Mouse (Mus musculus) bone marrow macrophage, adult 2 months (primary cell): ENCODE results near the gene Bckdk. TPM values are rescaled to one million over a fixed set of nuclear protein-coding genes. Genes with fewer than 3 reads are reported as not detected.
"Not testable (repeated sequence)": the region's sequence is repeated elsewhere in the genome, so short reads cannot be mapped to it uniquely, and the experiment has no call there.

Source experiments
- H3K27ac ChIP-seq: 2 replicates; pipeline ENCODE4 v1.5.1; 2012; ENCODE audit warnings: low read depth, low read length; ENCODE audit not compliant: insufficient read depth
- H3K4me1 ChIP-seq: 2 replicates; pipeline ENCODE4 v1.6.1; 2012; ENCODE audit warnings: low read length; ENCODE audit not compliant: control insufficient read depth, insufficient read depth
- H3K4me3 ChIP-seq: 2 replicates; pipeline ENCODE4 v1.5.1; 2012; ENCODE audit warnings: mild to moderate bottlenecking, low read length, moderate library complexity; ENCODE audit not compliant: insufficient read depth
- CTCF ChIP-seq: IDR thresholded peaks from 2 replicates; pipeline ENCODE4 v1.5.1; 2012; ENCODE audit warnings: low read depth, mild to moderate bottlenecking, low read length, moderate library complexity
- POLR2A ChIP-seq: IDR thresholded peaks from 2 replicates; pipeline ENCODE4 v1.6.1; 2012; ENCODE audit warnings: mild to moderate bottlenecking, low read depth, low read length, borderline replicate concordance
- polyA plus RNA-seq: library from polyadenylated mRNA; stranded (reverse); fragments of >200 nt; gene quantifications from 2 replicates; pipeline ENCODE4 v1.2.4, GENCODE M21; 2012; ENCODE audit not compliant: missing spikeins, insufficient read depth, insufficient read length

Gene Bckdk
- polyA plus RNA-seq, 1 experiment, result 73.8 TPM

DNA sequence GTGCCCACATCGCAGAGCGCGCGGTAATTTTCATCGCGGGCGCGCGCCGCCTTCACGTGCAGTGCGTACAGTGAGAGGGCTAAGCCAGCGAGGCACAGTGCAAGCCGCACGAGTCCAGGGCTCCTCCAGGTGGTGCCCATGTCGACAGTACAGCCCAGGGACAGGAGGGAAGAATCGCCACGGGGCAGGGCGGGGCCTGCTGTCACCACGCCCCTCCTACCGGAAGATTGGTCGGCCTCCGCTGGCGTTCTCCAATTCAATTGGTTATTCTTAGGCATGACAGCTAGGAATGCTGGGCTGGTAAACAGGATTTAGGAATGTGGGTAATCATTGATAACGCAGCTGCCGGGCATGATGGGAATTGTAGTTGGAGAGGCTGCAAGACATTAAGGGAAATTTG, 8.4 kb upstream of the Bckdk start, which contains the start of the genes Gm21974 and Vkorc1:
Gm21974 (minus strand) TSS at position 13 of the 400 bp plus-strand sequence.
Vkorc1 (minus strand) TSS at position 176 of the 400 bp plus-strand sequence.
- H3K4me3 ChIP-seq, result peak within 1 kb of the TSS; percentile 96
- no peak for TF ChIP-seq POLR2A
- no peak for TF ChIP-seq CTCF
- peak within 1 kb of the TSS; percentile 13; the same call in 1 of the 2 replicates for H3K27ac ChIP-seq
- peaks cover 15% of the 10 kb centered on the region for H3K4me1 ChIP-seq

DNA sequence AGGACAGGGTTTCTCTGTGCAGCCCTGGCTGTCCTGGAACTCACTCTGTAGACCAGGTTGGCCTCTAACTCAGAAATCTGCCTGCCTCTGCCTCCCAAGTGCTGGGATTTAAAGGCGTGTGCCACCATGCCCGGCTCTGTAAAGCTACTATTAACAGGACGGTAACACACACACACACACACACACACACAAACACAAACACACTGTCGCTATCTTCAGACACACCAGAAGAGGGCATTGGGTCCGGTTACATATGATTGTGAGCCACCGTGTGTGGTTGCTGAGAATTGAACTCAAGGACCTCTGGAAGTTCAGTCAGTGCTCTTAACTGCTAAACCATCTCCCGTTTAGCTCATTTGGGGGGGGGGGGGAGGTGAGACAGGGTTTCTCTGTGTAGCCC, 8.0 kb upstream of the Bckdk start:
- H3K27ac ChIP-seq, result not testable (repeated sequence)
- peak overlapping the region; percentile 43 for H3K4me3 ChIP-seq
- peaks cover 15% of the 10 kb centered on the region for H3K4me1 ChIP-seq

DNA sequence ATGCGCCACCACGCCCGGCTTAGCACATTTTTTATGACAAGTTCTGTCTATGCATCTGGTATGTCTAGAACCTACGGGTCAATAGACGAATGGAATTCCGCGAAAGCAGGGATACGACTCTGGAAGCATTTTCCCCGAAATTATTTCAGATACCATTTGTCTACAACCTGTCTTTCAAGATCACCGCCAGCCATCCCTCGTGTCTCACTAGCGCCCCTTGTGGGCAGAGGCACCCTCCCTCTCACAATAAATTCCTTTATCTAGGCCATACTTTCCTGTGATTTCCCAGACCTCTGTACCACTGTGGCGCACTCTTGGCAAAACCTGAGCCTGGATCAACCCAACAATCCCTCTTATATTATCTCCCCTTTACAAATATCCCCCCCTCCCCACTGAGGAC, 7.5 kb upstream of the Bckdk start:
- Histone ChIP-seq H3K27ac (no peak overlapping the region), H3K4me1 (peaks cover 15% of the 10 kb centered on the region), H3K4me3 (no peak overlapping the region)
- peak; percentile 50 for TF ChIP-seq CTCF
- no peak for TF ChIP-seq POLR2A

DNA sequence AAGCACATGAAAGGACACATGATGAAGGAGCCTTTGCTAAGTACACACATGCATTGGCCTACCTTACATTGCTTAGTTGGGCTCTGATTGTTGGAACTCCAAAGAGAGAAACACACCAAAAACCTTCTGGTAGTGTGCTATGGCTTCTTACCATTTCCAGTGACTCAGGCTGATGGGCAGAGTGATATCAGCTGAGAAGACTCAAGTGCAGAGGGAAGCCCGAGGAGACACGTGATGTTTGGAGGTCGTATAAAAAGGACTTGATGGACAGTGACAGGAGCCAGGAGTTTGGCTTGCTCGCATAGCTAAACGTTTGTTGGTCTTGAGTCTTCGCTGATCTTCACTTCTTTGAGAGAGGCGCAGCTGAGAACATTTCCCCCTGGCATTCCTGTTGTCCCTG, 6.3 kb upstream of the Bckdk start:
- no peak overlapping the region for H3K4me3 ChIP-seq
- no peak overlapping the region for H3K27ac ChIP-seq
- TF ChIP-seq CTCF (no peak), POLR2A (no peak)
- H3K4me1 ChIP-seq, result peaks cover 15% of the 10 kb centered on the region

DNA sequence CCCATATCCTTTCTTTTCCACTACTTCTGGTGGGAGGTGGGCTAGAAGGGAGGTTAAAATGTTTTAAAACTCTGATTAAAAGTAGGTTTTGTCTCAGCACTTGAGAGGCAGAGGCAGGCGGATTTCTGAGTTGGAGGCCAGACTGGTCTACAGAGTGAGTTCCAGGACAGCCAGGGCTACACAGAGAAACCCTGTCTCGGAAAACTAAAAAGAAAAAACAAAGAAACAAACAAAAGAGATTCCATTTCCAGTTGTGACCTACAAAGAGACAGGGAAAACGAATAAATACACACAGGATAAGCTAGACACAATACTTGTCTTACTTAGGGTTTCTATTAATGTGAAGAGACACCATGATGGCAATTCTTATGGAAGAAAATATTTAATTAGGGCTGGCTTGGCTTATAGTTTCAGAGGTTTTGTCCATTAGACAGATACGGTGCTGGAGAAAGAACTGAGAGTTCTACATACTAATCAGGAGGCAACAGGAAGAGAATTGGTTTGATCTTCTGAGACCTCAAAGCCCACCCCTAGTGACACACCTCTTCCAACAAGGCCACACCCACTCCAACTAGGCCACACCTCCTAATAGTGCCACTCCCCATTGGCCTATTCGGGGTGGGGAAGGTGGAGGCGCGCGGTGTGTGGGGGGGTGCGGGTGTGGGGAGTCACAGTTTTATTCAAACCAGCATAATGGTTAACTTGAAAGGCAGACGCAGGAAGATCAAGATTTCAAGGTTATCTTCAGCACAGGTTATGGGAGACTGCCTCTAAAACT, 5.5 kb upstream of the Bckdk start:
- TF ChIP-seq CTCF (no peak), POLR2A (no peak)
- Histone ChIP-seq H3K4me1 (peaks cover 15% of the 10 kb centered on the region), H3K4me3 (no peak overlapping the region), H3K27ac (no peak overlapping the region)

DNA sequence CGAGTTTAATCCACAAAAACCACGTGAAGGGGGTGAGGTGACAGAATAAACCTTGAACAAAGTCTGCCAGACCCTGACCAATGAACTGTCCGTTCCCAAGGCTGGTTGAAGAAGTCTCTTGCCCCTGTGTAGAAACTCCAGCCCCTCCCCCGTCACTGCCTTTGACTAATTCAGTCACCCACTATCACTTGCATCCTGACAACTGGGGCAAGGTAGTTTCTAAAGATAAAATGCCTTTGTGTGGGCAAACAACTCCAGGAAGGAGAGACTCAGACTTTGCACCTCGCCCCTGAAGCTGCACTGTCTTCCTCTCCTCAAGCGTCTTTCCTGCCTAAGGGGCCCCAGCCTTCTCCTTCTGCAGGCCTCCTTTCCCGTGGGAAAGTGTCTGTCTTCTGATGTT, 3.9 kb upstream of the Bckdk start:
- TF ChIP-seq CTCF (no peak), POLR2A (no peak)
- Histone ChIP-seq H3K27ac (no peak overlapping the region), H3K4me3 (no peak overlapping the region), H3K4me1 (peaks cover 14% of the 10 kb centered on the region)

DNA sequence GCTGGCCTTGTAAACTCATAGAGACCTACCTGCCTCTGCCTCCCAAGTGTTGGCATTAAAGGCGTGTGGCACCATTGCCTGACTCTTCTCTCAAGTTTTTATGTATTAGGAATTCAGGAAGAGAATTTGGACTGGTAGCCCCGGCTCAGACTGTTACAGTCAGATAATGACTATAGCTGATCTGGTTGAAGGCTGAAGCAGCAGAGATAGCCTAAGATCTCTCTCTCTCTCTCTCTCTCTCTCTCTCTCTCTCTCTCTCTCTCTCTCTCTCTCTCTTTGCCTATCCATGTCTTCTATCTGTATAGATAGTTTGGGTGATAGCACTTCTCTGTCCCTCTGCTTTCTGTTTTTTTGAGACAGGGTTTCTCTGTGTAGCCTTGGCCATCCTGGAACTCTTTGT, 2.1 kb upstream of the Bckdk start:
- H3K4me1 ChIP-seq, result peaks cover 17% of the 10 kb centered on the region
- H3K27ac ChIP-seq, result no peak overlapping the region
- TF ChIP-seq CTCF (no peak), POLR2A (no peak)
- H3K4me3 ChIP-seq, result no peak overlapping the region

DNA sequence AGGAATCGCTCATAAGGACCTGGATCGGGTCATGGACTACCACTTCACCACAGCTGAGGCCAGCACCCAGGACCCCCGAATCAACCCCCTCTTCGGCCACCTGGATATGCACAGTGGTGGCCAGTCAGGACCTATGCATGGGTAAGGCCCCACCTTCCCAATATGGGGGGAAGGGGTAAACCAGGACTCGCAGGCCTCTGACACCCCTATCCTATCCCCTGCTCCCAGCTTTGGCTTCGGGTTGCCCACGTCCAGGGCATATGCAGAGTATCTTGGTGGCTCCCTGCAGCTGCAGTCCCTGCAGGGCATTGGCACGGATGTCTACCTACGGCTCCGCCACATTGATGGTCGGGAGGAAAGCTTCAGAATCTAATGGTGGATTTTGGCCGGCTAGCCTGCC, 4.1 kb downstream of the Bckdk start:
- H3K27ac ChIP-seq, result no peak overlapping the region
- H3K4me3 ChIP-seq, result no peak overlapping the region
- no peak for TF ChIP-seq POLR2A
- no peak for TF ChIP-seq CTCF
- H3K4me1 ChIP-seq, result peaks cover 13% of the 10 kb centered on the region

DNA sequence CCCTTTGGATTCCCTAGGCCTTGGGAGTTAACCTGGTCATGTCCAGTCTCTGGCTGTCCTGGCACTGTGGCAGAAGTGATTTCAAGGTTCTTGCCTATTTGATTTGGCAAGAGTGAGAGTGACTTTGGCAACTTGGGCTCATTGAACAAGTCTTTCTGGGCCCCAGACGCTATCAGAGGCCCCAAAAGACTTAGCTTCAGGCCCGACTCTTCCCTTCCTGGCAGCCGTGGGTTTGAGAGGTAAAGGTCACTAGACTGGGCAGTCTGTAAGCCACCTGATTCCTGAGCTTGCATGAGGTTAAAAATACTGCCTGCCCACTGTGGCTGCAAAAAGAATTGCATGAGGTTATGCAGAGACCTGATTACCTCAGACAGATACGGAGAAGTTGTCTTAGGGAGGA, 4.8 kb downstream of the Bckdk start:
- Histone ChIP-seq H3K4me1 (peaks cover 15% of the 10 kb centered on the region), H3K4me3 (no peak overlapping the region), H3K27ac (no peak overlapping the region)
- TF ChIP-seq POLR2A, result no peak
- TF ChIP-seq CTCF, result no peak

DNA sequence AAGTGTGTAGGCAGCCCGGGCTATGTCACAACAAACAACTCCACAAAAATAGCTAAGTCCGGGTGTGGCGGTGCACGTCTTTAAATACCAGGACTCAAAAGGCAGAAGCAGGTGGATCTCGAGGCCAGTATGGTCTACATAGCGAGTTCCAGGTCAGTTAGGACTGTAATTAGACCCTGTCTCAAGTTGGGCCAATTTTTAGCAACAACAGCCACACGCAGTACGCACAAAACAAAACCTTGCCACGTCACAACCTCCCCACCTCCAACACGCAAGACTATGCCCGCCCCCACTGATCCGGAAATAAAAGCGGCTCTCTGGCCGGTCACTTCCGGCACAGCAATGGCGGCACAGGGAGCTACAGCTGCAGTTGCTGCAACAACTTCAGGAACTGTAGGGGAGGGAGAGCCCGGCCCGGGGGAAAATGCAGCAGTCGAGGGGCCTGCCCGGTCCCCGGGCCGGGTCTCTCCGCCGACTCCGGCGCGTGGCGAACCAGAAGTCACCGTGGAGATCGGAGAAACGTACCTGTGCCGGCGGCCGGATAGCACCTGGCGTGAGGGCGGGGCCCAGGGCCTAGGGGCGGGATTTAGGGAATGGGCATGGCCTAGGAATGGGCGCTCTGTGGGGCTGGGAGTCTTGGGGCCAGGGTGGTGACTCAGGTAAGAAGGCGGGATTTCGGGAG, 8.4 kb downstream of the Bckdk start, which contains the start of gene Kat8:
Kat8 (plus strand) TSS at position 327 of the 682 bp plus-strand sequence.
- peaks cover 19% of the 10 kb centered on the region for H3K4me1 ChIP-seq
- H3K27ac ChIP-seq, result peak within 1 kb of the TSS; percentile 70
- H3K4me3 ChIP-seq, result peak within 1 kb of the TSS; percentile 92
- TF ChIP-seq CTCF, result no peak
- no peak for TF ChIP-seq POLR2A

DNA sequence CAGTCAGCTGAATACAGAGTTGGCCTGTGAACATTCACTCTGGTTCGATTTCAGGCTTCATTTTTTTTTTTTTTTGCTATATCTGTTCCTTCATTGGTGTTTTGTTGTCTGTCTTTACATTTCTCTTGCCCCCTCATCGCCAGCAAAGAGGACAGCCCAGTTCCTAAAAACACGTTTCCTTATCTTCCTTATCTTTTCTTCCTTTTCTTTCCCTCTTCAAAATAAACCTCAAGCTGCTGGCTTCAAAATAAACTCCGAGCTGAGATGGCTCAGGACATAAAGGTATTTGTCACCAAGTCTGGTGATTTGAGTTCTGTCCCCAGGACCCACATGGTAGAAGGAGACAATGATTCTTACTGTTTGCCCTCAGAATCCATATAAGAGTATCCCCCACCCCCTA, 9.1 kb downstream of the Bckdk start:
- peaks cover 19% of the 10 kb centered on the region for H3K4me1 ChIP-seq
- TF ChIP-seq POLR2A, result no peak
- TF ChIP-seq CTCF, result no peak
- H3K4me3 ChIP-seq, result peak overlapping the region; percentile 92
- peak overlapping the region; percentile 58 for H3K27ac ChIP-seq
